Mouse (Mus musculus) E14TG2a.4 (cell line): ENCODE measurements around the gene Adprhl2.

Source experiments
- CTCF ChIP-seq: conservative IDR thresholded peaks from 2 replicates; pipeline ENCODE4 v1.5.1; 2014; ENCODE audit warnings: low read length
- NANOG ChIP-seq: IDR thresholded peaks from 2 replicates; pipeline ENCODE4 v1.6.1; 2014; ENCODE audit warnings: borderline replicate concordance, low read length, mixed read lengths

- TF ChIP-seq CTCF: no peak
- no peak for TF ChIP-seq NANOG
Measured at GRCm38 (mm10) chr4:126296617-126297101, 24.8 kb downstream of the Adprhl2 start.
